Mouse (Mus musculus) heart, postnatal 14 days (tissue): Measurements from ENCODE around the gene Adat2. TPM values are rescaled to one million over a fixed set of nuclear protein-coding genes. Genes with fewer than 3 reads are reported as not detected.
A peak's percentile ranks its signal among the peaks of the same experiment; 100 is the strongest.

Experiments
- DNase-seq, 2 experiments: peaks; one replicate each; pipeline ENCODE4 v3.0.0; 2021 to 2022
- intact Hi-C: fragments of 180-260 bp; cut with DNase I; formaldehyde crosslinking; loops from one replicate; pipeline ENCODE4 v1.15.1; 2025
- long read RNA-seq, 2 experiments: library from polyadenylated mRNA; stranded (forward); transcript quantifications; one replicate each; pipeline ENCODE4 v2.0.0; 2021
- total RNA-seq, 2 experiments: library from RNA; stranded (reverse); gene quantifications; 2 replicates each; pipeline ENCODE4 v1.2.3; 2021

The Adat2 gene
- 1 to 10 TPM; 2.3 to 2.6 TPM for total RNA-seq
- long read RNA-seq, experiment 1, partial matches to known transcripts = 0 of 2 reads
- long read RNA-seq, experiment 1, other reads (novel, unspliced or antisense) = 0 of 2 reads
- long read RNA-seq, experiment 2, partial matches to known transcripts = 0 of 1 reads
- long read RNA-seq, experiment 2, other reads (novel, unspliced or antisense) = 1 of 1 reads

DNA sequence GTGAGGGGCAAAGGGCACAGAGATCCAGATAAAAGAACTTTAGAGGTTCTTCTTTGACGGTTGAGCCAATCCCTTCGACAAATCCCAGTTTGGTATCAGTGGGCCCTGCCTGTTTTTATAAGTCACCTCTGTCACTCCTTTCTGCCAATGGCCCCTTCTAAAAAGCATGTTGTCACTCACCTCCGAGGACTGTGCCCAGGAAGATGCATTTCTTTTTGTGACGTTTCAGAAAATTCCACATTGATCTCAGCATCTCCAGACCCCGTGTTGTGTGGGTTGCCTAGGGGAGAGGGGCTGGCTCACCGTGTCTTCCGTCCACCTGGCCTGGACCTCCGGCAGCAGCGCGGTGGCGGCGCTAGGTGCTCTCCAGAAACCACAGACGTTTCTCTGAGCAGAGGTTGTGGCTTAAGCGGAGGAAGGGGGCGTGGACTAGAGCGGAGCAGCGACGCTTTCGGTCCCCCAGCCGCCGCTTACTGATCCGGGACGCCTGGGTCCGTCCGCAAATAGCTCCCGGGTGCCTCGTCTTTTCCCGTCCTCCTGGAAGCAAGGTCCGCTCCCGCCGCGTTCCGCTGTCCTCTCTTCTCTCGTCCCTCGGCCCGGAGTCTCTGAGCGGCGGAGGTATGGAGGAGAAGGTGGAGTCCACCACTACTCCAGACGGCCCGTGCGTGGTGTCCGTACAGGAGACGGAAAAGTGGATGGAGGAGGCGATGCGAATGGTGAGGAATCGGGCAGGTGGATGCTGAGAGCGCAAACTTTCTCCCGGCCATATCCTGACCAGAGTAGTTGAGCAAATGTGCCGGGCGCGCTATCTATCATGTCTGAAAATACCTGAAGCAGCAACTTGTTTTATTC, at the start of gene Adat2, which contains the start of gene Pex3:
Gene Adat2 (plus strand): TSS at position 249 of the 852 bp plus-strand sequence.
Gene Pex3 (minus strand): TSS at position 497 of the 852 bp plus-strand sequence.
- peak; percentile 88 to 93 for DNase-seq
- intact Hi-C loops = no loop called here

- intact Hi-C loops = no loop called here
- DNase-seq = no peak
These were observed 30.8 kb upstream of the Adat2 start for GRCm38 (mm10) chr10:13521857-13522256.

DNA sequence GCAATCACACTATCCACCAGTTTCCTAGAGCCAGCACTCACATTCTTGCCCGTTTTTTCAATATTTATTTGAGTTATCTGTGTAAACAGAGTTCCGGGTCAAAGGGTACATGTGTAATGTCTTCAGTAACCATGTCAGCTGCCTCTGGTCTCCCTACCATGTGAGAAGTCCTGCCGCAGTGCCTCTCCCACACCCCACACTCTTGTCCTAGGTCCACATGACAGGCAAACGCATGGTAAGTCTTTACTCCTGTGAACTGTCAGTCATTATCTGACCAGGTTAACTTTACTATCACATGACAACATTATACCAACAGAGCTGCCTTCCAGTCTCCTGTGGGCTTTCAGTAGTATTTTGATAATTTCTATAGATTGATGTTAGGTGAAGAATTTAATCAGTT, 24.5 kb upstream of the Adat2 start:
- intact Hi-C loops = no loop called here
- no peak for DNase-seq

DNA sequence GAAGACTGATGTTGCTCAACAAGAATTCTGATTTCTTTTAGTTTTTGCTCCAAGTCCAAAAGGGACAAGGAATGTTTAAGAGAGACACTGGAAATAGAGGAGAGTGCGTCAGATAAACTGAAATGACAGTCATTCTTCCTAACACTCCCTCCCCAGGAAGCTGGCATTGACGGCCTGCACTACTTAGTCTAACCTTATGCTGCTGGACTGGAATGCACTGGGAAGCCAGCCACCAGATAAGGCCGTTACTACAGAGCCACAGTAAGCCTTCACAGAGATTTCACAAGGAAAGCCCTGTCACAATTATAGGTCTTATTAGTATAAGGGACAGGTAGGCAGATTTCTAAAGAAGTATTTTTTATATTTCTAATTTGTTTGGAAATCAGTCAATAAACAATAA, 17.9 kb upstream of the Adat2 start:
- intact Hi-C loops = no loop called here
- DNase-seq = peak; percentile 22 to 49

DNA sequence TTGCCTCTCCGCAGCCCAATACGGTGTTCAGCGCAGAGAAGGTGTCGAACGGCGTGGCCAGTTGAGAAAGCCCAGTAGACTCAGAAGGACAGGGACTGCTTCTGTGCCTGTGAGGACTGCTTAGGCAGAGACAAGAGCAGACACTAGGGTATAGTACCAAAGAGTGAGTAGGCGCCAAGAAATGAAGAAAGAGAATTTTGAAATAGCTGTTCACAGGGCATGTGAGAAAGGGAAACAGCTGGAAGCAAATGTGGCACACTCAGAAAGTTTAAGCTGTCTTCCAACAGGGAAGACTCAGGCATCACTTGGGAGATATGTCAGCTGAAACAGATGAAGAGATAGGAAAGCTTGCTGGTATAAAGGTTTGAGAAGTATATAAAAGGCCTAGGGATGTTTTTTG, 16.0 kb upstream of the Adat2 start:
- no peak for DNase-seq
- intact Hi-C loops = no loop called here

DNA sequence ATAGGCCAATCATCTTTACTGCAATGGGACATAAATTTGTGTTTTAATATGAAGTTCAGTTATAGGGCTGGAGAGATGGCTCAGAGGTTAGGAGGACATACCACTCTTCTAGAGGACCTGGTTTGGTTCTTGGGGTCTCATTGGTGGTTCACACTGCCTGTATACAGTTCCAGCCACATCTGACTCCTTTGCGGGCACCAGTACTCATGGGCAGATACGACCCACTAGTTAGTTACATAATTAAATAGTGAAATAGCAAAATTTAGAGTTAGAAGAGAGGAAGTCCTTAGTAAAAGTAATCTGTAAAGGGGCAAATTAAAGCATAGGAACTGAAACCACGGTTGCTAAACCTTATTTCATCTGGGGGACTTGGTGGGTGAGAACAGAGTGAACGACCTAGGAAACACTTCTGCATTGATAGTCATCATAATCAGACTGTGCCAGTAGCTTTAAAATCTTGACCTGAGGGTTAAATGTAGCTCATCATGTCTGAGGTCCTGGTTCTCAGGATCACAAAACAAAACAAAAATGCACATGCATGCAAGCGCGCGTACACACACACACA, 12.8 kb upstream of the Adat2 start:
- intact Hi-C loops = loop anchor here (10.0 kb wide), 1 partner anchor 525 kb away; no protein-coding TSS in a partner anchor
- no peak for DNase-seq

GRCm38 (mm10) chr10:13541721-13542120, 11.0 kb upstream of the Adat2 start:
- intact Hi-C loops = loop anchor here (10.0 kb wide), 1 partner anchor 527 kb away; no protein-coding TSS in a partner anchor

DNA sequence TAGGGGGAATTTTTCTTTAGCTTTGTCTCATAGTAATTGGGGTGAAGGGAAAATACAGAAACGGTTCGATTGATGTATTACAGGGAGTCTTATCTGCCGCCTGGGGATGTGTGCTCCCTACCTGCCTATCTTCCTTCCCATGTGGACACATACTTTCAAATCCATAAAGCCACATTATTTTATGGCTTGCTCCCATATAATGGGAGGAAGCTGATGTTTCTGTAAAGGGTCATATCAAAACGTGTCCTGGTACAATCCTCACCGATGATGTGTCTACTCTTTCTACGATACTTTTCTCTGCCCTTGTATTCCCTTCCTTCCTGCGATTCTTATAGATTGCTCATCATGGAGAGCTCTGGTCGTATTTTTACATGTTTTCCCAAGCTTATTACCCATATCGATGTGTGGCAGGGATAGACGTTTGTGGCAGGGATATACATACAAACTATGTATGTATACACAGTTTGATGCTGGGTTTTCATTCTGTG, 848 bp downstream of the Adat2 start:
- intact Hi-C loops = no loop called here
- DNase-seq = no peak

More at GRCm38 (mm10) chr10:13541721-13542120, 11.0 kb upstream of the Adat2 start:
- no peak for DNase-seq

- DNase-seq = no peak
- intact Hi-C loops = no loop called here
These were observed 1.6 kb downstream of the Adat2 start for GRCm38 (mm10) chr10:13554316-13554715.

GRCm38 (mm10) chr10:13560014-13560674, 7.5 kb downstream of the Adat2 start:
- no peak for DNase-seq
- intact Hi-C loops = loop anchor here (5.0 to 10.0 kb wide), 2 partner anchors 307 to 525 kb away; partner anchors contain the start of gene Aig1

- intact Hi-C loops = loop anchor here (2.0 to 10.0 kb wide), 6 partner anchors 303 to 826 kb away; partner anchors contain the start of gene Aig1
- peak; percentile 72 to 79 for DNase-seq
These were observed 11.8 kb downstream of the Adat2 start for GRCm38 (mm10) chr10:13564364-13565079.

- no peak for DNase-seq
- intact Hi-C loops = loop anchor here (2.0 to 10.0 kb wide), 5 partner anchors 397 to 826 kb away; no protein-coding TSS in a partner anchor
These were observed 12.4 kb downstream of the Adat2 start for GRCm38 (mm10) chr10:13565080-13565448.

- intact Hi-C loops = loop anchor here (5.0 to 10.0 kb wide), 2 partner anchors 396 to 518 kb away; no protein-coding TSS in a partner anchor
- no peak for DNase-seq
These were observed 13.7 kb downstream of the Adat2 start for GRCm38 (mm10) chr10:13566393-13566792.

DNA sequence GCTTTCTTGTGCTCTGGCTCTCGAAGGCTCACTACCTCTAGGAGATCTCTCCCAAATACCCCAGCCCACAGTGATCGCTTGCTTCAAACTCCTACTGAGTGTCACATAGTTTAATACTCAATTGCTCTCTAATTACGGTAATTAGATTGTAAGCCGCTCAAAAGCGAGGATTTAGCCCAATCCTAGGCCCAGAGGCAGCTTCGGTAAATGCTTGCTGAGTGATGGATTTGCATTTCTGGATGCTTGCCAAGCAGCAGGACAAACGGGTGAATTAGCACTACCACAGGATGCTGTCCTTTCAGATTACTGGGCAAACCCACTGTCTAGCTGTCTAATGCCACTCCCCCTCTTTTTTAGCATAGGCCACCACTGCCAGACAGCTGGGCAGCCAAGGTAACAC, 17.1 kb downstream of the Adat2 start:
- DNase-seq = no peak
- intact Hi-C loops = loop anchor here (5.0 to 10.0 kb wide), 2 partner anchors 392 to 515 kb away; no protein-coding TSS in a partner anchor

- intact Hi-C loops = no loop called here
- no peak for DNase-seq
These were observed 18.2 kb downstream of the Adat2 start for GRCm38 (mm10) chr10:13570697-13571538.

DNA sequence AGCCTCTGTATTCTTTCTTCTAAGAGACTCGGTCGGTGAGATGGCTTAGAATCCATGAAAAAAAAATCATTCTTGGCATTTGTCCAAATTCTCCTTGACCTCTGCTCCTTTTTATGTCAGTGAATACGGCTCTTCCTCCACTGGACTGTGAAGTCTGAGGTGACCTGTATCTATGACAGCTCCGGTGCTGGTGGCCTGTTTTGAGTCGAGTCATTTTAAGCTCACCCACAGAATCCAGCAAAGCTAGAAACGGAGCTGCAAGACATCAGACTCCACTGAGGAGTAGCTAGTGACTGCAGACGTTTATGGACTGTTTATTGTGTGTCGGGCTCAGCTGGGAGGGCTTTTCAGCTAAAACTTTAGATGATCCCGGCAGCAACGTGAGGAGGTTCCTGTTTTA, 19.3 kb downstream of the Adat2 start:
- no peak for DNase-seq
- intact Hi-C loops = no loop called here

DNA sequence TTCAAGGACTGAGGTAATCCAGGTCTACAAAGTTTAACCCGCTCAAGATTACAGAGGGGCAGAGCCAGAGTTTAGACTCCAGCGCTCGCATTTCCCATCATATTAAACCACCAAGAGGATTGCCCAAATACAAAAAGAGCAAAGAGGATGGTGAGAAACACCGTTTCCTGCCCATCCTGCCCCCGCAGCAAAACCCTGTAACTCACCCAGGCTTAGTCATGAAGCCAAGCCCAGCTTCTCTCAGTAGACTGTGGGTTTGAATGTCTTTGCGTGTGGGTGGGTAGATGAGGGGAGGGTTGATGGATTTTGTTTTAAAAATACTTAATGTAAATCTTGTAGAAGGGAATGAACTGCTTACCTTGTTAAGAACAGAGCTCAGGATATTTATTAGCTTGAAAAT, 19.7 kb downstream of the Adat2 start:
- DNase-seq = no peak
- intact Hi-C loops = no loop called here

DNA sequence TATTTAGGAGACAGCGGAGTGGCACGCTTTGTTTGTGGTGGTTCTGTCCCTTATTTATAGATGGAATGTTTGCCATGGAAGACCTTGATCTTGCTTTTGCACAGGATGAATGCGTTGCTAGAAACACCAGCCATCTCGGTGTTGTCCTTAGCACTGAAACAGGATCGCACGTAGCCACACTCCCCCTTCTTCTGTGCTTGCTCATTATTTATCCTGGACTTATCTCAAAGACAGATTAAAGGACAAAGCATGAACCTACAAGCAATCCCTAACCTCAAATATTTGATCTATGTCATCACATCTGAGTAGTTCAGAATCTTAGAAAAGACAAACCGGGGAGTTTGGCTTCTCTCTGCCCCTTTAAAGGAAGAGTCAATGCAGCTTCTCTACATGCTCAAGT, 24.4 kb downstream of the Adat2 start:
- intact Hi-C loops = no loop called here
- DNase-seq = no peak

GRCm38 (mm10) chr10:13587914-13588313, 35.2 kb downstream of the Adat2 start:
- intact Hi-C loops = no loop called here
- no peak for DNase-seq
